Mouse (Mus musculus) adrenal gland, adult (tissue): ENCODE results near the gene Ptms.

Experiments
- DNase-seq, 2 experiments: peaks; one replicate each; pipeline ENCODE4 v3.0.0; 2022 to 2023; ENCODE audit warnings: low spot score in 1 of 2; ENCODE audit not compliant: inconsistent age in 2 of 2

Ptms gene

DNA sequence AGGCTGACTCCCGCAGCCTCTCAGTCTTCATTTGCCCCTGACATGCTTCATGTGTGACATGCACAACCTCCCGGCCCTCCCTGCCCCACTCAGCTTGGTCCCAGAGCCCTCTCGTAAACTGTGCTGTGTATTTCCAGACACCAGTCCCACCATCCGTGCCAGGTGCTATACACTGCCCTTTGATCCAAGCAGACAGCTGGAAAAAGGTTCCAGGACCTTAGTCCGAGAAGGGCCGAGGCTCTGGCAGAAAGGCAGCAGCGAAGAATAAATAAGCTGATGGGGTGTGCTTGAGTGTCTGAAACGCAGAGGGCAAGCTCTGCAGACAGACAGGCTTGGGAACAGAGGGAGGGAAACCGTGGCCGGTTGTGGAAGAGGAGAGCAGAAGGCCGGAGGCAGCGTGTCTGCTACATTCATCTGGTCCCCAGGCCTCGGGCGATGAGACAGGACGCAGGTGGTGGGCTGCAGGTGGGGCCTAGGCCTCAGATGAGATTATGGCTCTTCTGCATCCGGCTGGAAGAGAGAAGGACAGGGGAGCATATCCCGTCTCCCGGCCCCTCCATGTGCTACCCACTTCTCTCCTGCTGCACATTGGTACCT, 54.0 kb downstream of the Ptms start:
- no peak for DNase-seq
